Mouse (Mus musculus) midbrain, embryonic 12.5 days (tissue): ENCODE results near the gene Rap1gap. TPM values are rescaled to one million over a fixed set of nuclear protein-coding genes. Genes with fewer than 3 reads are reported as not detected.

Source experiments
- ATAC-seq: fragments of 200-750 bp; cut with Nextera tagmentation; 2 replicates; pipeline ENCODE4 v1.8.0; 2017; ENCODE audit warnings: low read depth, moderate TSS enrichment, moderate library complexity; ENCODE audit not compliant: low FRiP score
- H3K27ac ChIP-seq: fragments of 300-500 bp; sonication (generic); replicated peaks from 2 replicates; pipeline ENCODE4 v1.5.1; 2016; ENCODE audit warnings: mild to moderate bottlenecking
- H3K27me3 ChIP-seq: fragments of 300-500 bp; sonication (generic); 2 replicates; pipeline ENCODE4 v1.6.1; 2016; ENCODE audit warnings: mild to moderate bottlenecking
- H3K36me3 ChIP-seq: fragments of 300-500 bp; sonication (generic); 2 replicates; pipeline ENCODE4 v1.6.1; 2016
- H3K4me1 ChIP-seq: fragments of 300-500 bp; sonication (generic); 2 replicates; pipeline ENCODE4 v1.6.1; 2016
- H3K4me2 ChIP-seq: fragments of 300-500 bp; sonication (generic); replicated peaks from 2 replicates; pipeline ENCODE4 v1.6.1; 2016; ENCODE audit warnings: mild to moderate bottlenecking, moderate library complexity
- H3K4me3 ChIP-seq: fragments of 300-500 bp; sonication (generic); 2 replicates; pipeline ENCODE4 v1.5.1; 2016; ENCODE audit warnings: mild to moderate bottlenecking
- H3K9ac ChIP-seq: fragments of 300-500 bp; sonication (generic); replicated peaks from 2 replicates; pipeline ENCODE4 v1.6.1; 2016; ENCODE audit warnings: mild to moderate bottlenecking, moderate library complexity
- H3K9me3 ChIP-seq: fragments of 300-500 bp; sonication (generic); 2 replicates; pipeline ENCODE4 v1.6.1; 2016; ENCODE audit warnings: mild to moderate bottlenecking
- WGBS: fragments of 180-500 bp; shearing (Covaris S2); methylation state at CpG from one replicate; pipeline ENCODE4 v1.1.7; 2016; 5-methylcytosine and 5-hydroxymethylcytosine counted together
- polyA plus RNA-seq: library from polyadenylated mRNA; unstranded; fragments of >200 nt; fragmentation: Nextera tagmentation; extraction: Ambion mirVana; gene quantifications from 2 replicates; pipeline ENCODE4 v1.2.1, GENCODE M21; 2016

Rap1gap gene
- polyA plus RNA-seq, 1 experiment from 2014 or later: 11.6 TPM

- Histone ChIP-seq H3K4me2 (peak overlapping the region; percentile 98), H3K4me1 (peaks cover 44% of the 10 kb centered on the region), H3K27me3 (peaks cover 40% of the 10 kb centered on the region), H3K9me3 (no peaks in the 10 kb centered on the region), H3K4me3 (peak overlapping the region; percentile 65), H3K36me3 (no peaks in the 10 kb centered on the region), H3K27ac (no peak overlapping the region), H3K9ac (peak overlapping the region; percentile 66)
- ATAC-seq: peak; percentile 9; the same call in 1 of the 2 replicates
- 21% methylated on average over 11 of the region's 15 CpGs for WGBS
These were observed 602 bp downstream of the Rap1gap start for GRCm38 (mm10) chr4:137664980-137665675.

GRCm38 (mm10) chr4:137665791-137666190 is 1.3 kb downstream of the Rap1gap start:
- no peak overlapping the region for H3K27ac ChIP-seq
- WGBS: 92% methylated on average over 5 of the region's 5 CpGs
- no peak for ATAC-seq
- H3K4me2 ChIP-seq: no peak overlapping the region
- no peak overlapping the region for H3K4me3 ChIP-seq
- peaks cover 40% of the 10 kb centered on the region for H3K27me3 ChIP-seq
- no peaks in the 10 kb centered on the region for H3K36me3 ChIP-seq
- H3K9me3 ChIP-seq: no peaks in the 10 kb centered on the region
- H3K4me1 ChIP-seq: peaks cover 38% of the 10 kb centered on the region
- no peak overlapping the region for H3K9ac ChIP-seq

- WGBS: 68% methylated on average over 5 of the region's 5 CpGs
- no peak overlapping the region for H3K27ac ChIP-seq
- peaks cover 40% of the 10 kb centered on the region for H3K27me3 ChIP-seq
- H3K4me2 ChIP-seq: no peak overlapping the region
- H3K36me3 ChIP-seq: no peaks in the 10 kb centered on the region
- ATAC-seq: no peak
- no peak overlapping the region for H3K9ac ChIP-seq
- no peak overlapping the region for H3K4me3 ChIP-seq
- H3K9me3 ChIP-seq: no peaks in the 10 kb centered on the region
- peaks cover 31% of the 10 kb centered on the region for H3K4me1 ChIP-seq
These were observed 1.9 kb downstream of the Rap1gap start for GRCm38 (mm10) chr4:137666283-137666957.

- no peaks in the 10 kb centered on the region for H3K36me3 ChIP-seq
- H3K4me2 ChIP-seq: no peak overlapping the region
- H3K4me3 ChIP-seq: no peak overlapping the region
- 71% methylated on average over 8 of the region's 8 CpGs for WGBS
- no peaks in the 10 kb centered on the region for H3K9me3 ChIP-seq
- peaks cover 26% of the 10 kb centered on the region for H3K4me1 ChIP-seq
- H3K27me3 ChIP-seq: peaks cover 43% of the 10 kb centered on the region
- H3K9ac ChIP-seq: no peak overlapping the region
- no peak for ATAC-seq
- no peak overlapping the region for H3K27ac ChIP-seq
These were observed 2.4 kb downstream of the Rap1gap start for GRCm38 (mm10) chr4:137666958-137667345.

GRCm38 (mm10) chr4:137667747-137668146 is 3.2 kb downstream of the Rap1gap start:
- Histone ChIP-seq H3K9me3 (no peaks in the 10 kb centered on the region), H3K9ac (no peak overlapping the region), H3K4me1 (peaks cover 25% of the 10 kb centered on the region), H3K27me3 (peaks cover 43% of the 10 kb centered on the region), H3K27ac (no peak overlapping the region), H3K4me3 (no peak overlapping the region), H3K4me2 (no peak overlapping the region), H3K36me3 (no peaks in the 10 kb centered on the region)
- no peak for ATAC-seq
- WGBS: 58% methylated on average over 5 of the region's 5 CpGs

GRCm38 (mm10) chr4:137671711-137672500 is 7.4 kb downstream of the Rap1gap start:
- H3K4me2 ChIP-seq: no peak overlapping the region
- WGBS: 77% methylated on average over 13 of the region's 13 CpGs
- H3K36me3 ChIP-seq: no peaks in the 10 kb centered on the region
- no peak overlapping the region for H3K27ac ChIP-seq
- no peak overlapping the region for H3K4me3 ChIP-seq
- ATAC-seq: no peak
- no peak overlapping the region for H3K9ac ChIP-seq
- H3K27me3 ChIP-seq: peaks cover 15% of the 10 kb centered on the region
- H3K9me3 ChIP-seq: no peaks in the 10 kb centered on the region
- peaks cover 12% of the 10 kb centered on the region for H3K4me1 ChIP-seq

- Histone ChIP-seq H3K4me1 (peaks cover 8% of the 10 kb centered on the region; the same call in 1 of the 2 replicates), H3K9me3 (no peaks in the 10 kb centered on the region)
- WGBS: 76% methylated on average over 7 of the region's 7 CpGs
These were observed 11.0 kb downstream of the Rap1gap start for GRCm38 (mm10) chr4:137675566-137675965.

GRCm38 (mm10) chr4:137676057-137676456 is 11.5 kb downstream of the Rap1gap start:
- Histone ChIP-seq H3K9me3 (no peaks in the 10 kb centered on the region), H3K36me3 (no peaks in the 10 kb centered on the region), H3K4me2 (no peak overlapping the region), H3K27me3 (peaks cover 43% of the 10 kb centered on the region), H3K9ac (no peak overlapping the region), H3K4me3 (no peak overlapping the region), H3K27ac (no peak overlapping the region), H3K4me1 (peaks cover 13% of the 10 kb centered on the region)
- ATAC-seq: peak; percentile 63; the same call in 1 of the 2 replicates
- WGBS: 8% methylated on average over 11 of the region's 11 CpGs

More at GRCm38 (mm10) chr4:137675566-137675965, 11.0 kb downstream of the Rap1gap start:
- Histone ChIP-seq H3K27me3 (peaks cover 38% of the 10 kb centered on the region), H3K9ac (no peak overlapping the region), H3K27ac (no peak overlapping the region), H3K4me3 (no peak overlapping the region), H3K4me2 (no peak overlapping the region), H3K36me3 (no peaks in the 10 kb centered on the region)
- no peak for ATAC-seq

- H3K9ac ChIP-seq: no peak overlapping the region
- no peak overlapping the region for H3K27ac ChIP-seq
- H3K4me1 ChIP-seq: peaks cover 21% of the 10 kb centered on the region
- no peaks in the 10 kb centered on the region for H3K36me3 ChIP-seq
- H3K4me2 ChIP-seq: no peak overlapping the region
- H3K27me3 ChIP-seq: peaks cover 48% of the 10 kb centered on the region
- no peak overlapping the region for H3K4me3 ChIP-seq
- no peak for ATAC-seq
- H3K9me3 ChIP-seq: no peaks in the 10 kb centered on the region
- 66% methylated on average over 13 of the region's 13 CpGs for WGBS
These were observed 12.4 kb downstream of the Rap1gap start for GRCm38 (mm10) chr4:137676700-137677484.

- H3K36me3 ChIP-seq: no peaks in the 10 kb centered on the region
- 89% methylated on average over 5 of the region's 5 CpGs for WGBS
- H3K9ac ChIP-seq: no peak overlapping the region
- no peaks in the 10 kb centered on the region for H3K9me3 ChIP-seq
- H3K27me3 ChIP-seq: peaks cover 59% of the 10 kb centered on the region
- no peak overlapping the region for H3K4me3 ChIP-seq
- no peak overlapping the region for H3K4me2 ChIP-seq
- no peak for ATAC-seq
- peaks cover 25% of the 10 kb centered on the region for H3K4me1 ChIP-seq
- H3K27ac ChIP-seq: no peak overlapping the region
These were observed 13.4 kb downstream of the Rap1gap start for GRCm38 (mm10) chr4:137677906-137678305.

GRCm38 (mm10) chr4:137678568-137678967 is 14.0 kb downstream of the Rap1gap start:
- Histone ChIP-seq H3K4me1 (peaks cover 25% of the 10 kb centered on the region), H3K36me3 (no peaks in the 10 kb centered on the region), H3K4me2 (no peak overlapping the region), H3K9me3 (no peaks in the 10 kb centered on the region), H3K27ac (no peak overlapping the region), H3K9ac (no peak overlapping the region), H3K27me3 (peaks cover 63% of the 10 kb centered on the region), H3K4me3 (no peak overlapping the region)
- WGBS: 75% methylated on average over 9 of the region's 9 CpGs
- ATAC-seq: no peak
